Mouse (Mus musculus) CD8-positive naive resting alpha-beta T cell, adult 57 days (primary cell): Measurements from ENCODE around the gene 9530077C05Rik. TPM values are rescaled to one million over a fixed set of nuclear protein-coding genes. Genes with fewer than 3 reads are reported as not detected.

Experiments used
- total RNA-seq: library from RNA; stranded (reverse); gene quantifications from one replicate; pipeline ENCODE4 v1.2.4, GENCODE M21; 2023

9530077C05Rik gene
- 0.58 TPM for total RNA-seq

GRCm38 (mm10) chr9:22411002-22411857 is at the start of gene 9530077C05Rik:
Gene 9530077C05Rik, plus strand, starts transcription at chr9:22411513.

DNA sequence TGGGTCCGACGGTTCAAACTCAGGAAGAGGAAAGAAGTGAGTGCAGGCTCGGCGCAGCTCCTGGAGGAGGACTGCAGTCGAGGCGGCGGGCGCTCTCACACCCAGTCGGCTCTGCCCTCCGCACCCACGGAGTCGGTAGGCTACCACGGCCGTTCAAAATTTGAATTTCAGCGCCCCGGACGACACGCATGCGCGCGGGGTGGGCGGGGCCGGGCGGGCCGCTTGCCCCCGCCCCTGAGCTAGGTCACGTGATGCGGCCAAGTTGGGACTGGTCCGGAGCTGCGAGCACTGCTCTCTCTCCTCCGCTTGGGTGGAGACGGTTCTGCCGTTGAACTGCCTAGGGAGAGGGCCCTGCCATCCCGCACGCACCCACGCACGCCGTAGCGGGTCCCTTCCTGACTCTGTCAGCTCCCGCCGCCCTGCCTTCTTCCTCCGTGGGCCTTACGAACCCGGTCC is 22.3 kb upstream of the 9530077C05Rik start, which contains the start of gene Anln:
TSS of gene Anln (minus strand) at position 168 of the 456 bp plus-strand sequence.

DNA sequence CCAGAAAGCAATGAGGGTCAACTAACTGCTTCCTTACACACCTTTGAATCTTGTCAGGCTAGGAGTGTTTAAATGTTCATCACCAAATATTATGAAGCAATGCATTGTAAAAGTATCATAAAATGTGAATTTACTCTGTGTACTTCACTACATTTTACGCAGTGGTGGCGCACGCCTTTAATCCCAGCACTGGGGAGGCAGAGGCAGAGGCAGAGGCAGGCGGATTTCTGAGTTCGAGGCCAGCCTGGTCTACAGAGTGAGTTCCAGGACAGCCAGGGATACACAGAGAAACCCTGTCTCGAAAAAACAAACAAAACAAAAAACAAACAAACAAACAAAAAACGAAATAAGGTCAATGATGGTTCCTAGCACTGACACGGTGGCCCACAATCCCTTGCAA is 42.7 kb downstream of the 9530077C05Rik start, which contains the start of gene Gm17545:
TSS of gene Gm17545 (plus strand) at position 301 of the 400 bp plus-strand sequence.

DNA sequence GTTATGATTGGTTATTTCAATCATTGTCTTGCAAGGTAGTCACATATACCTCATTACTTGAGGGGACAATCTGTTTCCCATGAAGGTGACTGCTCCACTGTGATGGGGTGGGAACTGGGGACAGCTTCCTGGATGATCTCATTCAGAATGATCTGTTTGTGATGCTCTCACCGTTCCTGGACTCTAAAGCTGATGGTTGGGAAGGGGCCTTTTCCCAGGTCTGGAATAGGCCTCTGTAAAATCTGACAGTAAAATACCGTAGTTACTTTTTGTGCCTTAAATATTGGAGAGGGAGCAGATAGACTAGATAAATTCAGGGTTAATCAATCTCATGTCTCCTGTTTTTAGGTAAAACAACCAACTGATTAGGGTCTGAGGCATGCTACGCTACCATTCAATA is 58.3 kb downstream of the 9530077C05Rik start, which contains the start of gene Rp9:
TSS of gene Rp9 (minus strand) at position 101 of the 400 bp plus-strand sequence.

DNA sequence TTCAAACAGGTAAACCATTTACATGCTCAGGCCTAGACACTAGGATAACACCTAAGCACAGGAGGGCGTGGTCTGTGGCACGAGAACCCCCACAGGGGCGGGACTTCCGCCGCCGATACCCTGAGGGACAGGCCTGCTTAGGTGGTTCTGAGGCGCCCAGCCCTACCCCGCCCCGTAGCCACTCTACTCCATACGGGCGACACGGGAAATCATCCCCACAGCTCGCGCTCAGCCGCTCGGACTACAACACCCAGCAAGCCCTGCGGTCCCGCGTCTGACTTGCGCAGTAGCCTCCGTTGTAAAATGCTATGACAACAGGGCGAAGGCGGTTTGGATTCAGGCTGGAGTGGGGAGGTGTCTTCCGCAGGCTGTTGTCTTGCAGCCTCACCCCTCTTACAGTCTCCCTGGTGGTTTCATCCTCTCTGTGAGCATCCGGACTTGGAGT is 64.1 kb downstream of the 9530077C05Rik start, which contains the start of gene Bbs9:
TSS of gene Bbs9 (plus strand) at position 292 of the 445 bp plus-strand sequence.

Other genes with a start within 250 kb of the 9530077C05Rik start
- gene Zfp872, start 223.4 kb upstream of the 9530077C05Rik start, total RNA-seq = not detected
- gene Zfp809, start 185.8 kb upstream of the 9530077C05Rik start, total RNA-seq = 39.3 TPM
- 2.4 TPM for gene Zfp599, start 151.6 kb upstream of the 9530077C05Rik start, total RNA-seq
- 12.9 TPM for gene Zfp810, start 103.9 kb upstream of the 9530077C05Rik start, total RNA-seq
- 1.6 TPM for gene Anln, start 22.3 kb upstream of the 9530077C05Rik start, total RNA-seq
- not detected for gene Gm17545, start 42.8 kb downstream of the 9530077C05Rik start, total RNA-seq
- 68.8 TPM for gene Rp9, start 58.2 kb downstream of the 9530077C05Rik start, total RNA-seq
- gene Bbs9, start 64.2 kb downstream of the 9530077C05Rik start, total RNA-seq = 21.5 TPM